Mouse (Mus musculus): Measurements from ENCODE around the gene Prkar1a. TPM values are rescaled to one million over a fixed set of nuclear protein-coding genes. Genes with fewer than 3 reads are reported as not detected.
A peak's percentile ranks its signal among the peaks of the same experiment; 100 is the strongest.
"Not testable (repeated sequence)": the region's sequence is repeated elsewhere in the genome, so short reads cannot be mapped to it uniquely, and the experiment has no call there.

Prkar1a gene
- polyA plus RNA-seq, 1 experiment from 2014 or later, result 367 TPM

DNA sequence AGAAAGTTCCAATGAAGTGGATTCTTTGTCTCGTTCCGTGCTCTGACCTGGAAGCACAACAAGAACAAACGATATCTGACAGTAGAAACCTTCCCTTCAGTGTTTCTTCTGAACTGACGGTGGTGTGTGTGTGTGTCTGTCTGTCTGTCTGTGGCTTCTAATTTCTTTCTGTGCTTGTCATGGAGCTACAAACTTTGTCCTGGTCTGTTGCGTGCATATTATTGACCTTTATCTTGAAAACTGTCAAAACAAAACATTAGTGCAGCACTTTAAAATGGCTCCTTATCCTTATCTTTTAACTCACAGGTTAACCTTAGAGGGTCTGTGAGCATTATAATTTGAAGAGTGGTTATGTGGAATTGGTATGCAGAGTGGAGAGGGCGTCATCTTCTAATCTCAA is 3.3 kb downstream of the Prkar1a start:
- no peaks in the 10 kb centered on the region for H3K27me3 ChIP-seq (ENCODE audit: control insufficient read depth, insufficient read depth, low read length)
- no peak for ATAC-seq (ENCODE audit: low FRiP score, low TSS enrichment)
- 57% methylated on average over 6 of the region's 6 CpGs for WGBS

DNA sequence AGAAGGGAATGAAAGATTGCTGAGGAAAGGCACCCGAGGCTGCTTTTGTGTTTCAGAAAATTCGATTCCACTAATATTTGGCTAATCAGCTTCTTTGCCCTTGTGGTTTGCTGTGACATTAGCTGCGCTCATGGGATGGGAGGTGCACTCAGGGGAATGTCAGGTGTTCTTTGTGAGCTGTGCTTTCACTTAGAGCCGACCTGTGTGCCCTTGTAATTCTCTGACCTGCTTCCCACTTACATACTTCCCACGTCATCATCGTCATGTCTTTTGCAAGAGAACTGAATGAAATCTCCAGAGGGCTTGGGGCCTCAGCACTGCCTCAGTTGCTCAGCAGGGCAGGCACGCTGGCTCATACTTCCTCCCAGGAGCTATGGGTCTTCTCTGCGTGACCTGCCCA is 4.0 kb downstream of the Prkar1a start:
- Histone ChIP-seq H3K36me3 (ENCODE audit: control insufficient read depth, insufficient read depth, low read length) (peaks cover 39% of the 10 kb centered on the region), H3K4me2 (replicated peaks; ENCODE audit: low read depth, low read length) (0 out of 2 replicates have a peak overlapping the region, but pooled peaks have one; percentile 84), H3K4me3 (ENCODE audit: low read length) (no peak overlapping the region), H3K9me3 (ENCODE audit: control insufficient read depth, low read length) (no peaks in the 10 kb centered on the region), H3K4me1 (ENCODE audit: control insufficient read depth, insufficient read depth, low read length) (peaks cover 22% of the 10 kb centered on the region), H3K27me3 (ENCODE audit: control insufficient read depth, insufficient read depth, low read length) (no peaks in the 10 kb centered on the region), H3K9ac (ENCODE audit: low read depth, low read length) (no peak overlapping the region), H3K27ac (ENCODE audit: low read depth, low read length) (no peak overlapping the region)
- 73% methylated on average over 8 of the region's 8 CpGs for whole genome bisulfite sequencing
- no peak for ATAC-seq (ENCODE audit: low FRiP score, low TSS enrichment)

More for the DNA sequence above, 3.3 kb downstream of the Prkar1a start:
- Histone ChIP-seq H3K27ac (ENCODE audit: low read depth, low read length) (no peak overlapping the region), H3K9ac (ENCODE audit: low read depth, low read length) (peak overlapping the region; percentile 97; the same call in 1 of the 2 replicates), H3K36me3 (ENCODE audit: control insufficient read depth, insufficient read depth, low read length) (peaks cover 39% of the 10 kb centered on the region), H3K4me2 (replicated peaks; ENCODE audit: low read depth, low read length) (peak overlapping the region; percentile 84), H3K4me3 (ENCODE audit: low read length) (peak overlapping the region; percentile 69), H3K9me3 (ENCODE audit: control insufficient read depth, low read length) (no peaks in the 10 kb centered on the region), H3K4me1 (ENCODE audit: control insufficient read depth, insufficient read depth, low read length) (peaks cover 22% of the 10 kb centered on the region)

DNA sequence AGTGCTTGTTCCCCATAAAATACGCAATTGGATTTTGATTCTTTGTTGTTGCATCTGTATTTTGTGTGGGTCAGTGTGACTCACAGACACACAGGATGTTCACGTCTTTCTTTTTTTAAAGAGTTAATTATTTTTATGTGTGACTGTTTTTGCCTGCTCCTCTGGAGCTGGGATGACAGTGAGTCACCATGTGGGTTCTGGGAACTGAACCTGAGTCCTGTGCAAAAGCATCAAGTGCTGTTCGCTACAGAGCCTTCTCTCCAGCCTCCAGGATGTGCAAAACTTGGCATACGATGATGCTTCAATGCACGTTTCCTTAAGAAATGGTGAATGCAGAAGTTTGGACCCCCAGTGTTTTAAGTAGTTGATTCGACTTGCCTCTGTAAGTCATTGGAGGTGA is 5.4 kb downstream of the Prkar1a start:
- Histone ChIP-seq H3K27me3 (ENCODE audit: control insufficient read depth, insufficient read depth, low read length) (no peaks in the 10 kb centered on the region), H3K4me3 (ENCODE audit: low read length) (no peak overlapping the region), H3K36me3 (ENCODE audit: control insufficient read depth, insufficient read depth, low read length) (peaks cover 46% of the 10 kb centered on the region), H3K27ac (ENCODE audit: low read depth, low read length) (no peak overlapping the region), H3K9ac (ENCODE audit: low read depth, low read length) (no peak overlapping the region), H3K4me1 (ENCODE audit: control insufficient read depth, insufficient read depth, low read length) (peaks cover 16% of the 10 kb centered on the region), H3K9me3 (ENCODE audit: control insufficient read depth, low read length) (no peaks in the 10 kb centered on the region), H3K4me2 (replicated peaks; ENCODE audit: low read depth, low read length) (no peak overlapping the region)
- 92% methylated on average over 6 of the region's 6 CpGs for WGBS
- ATAC-seq (ENCODE audit: low FRiP score, low TSS enrichment), result no peak

DNA sequence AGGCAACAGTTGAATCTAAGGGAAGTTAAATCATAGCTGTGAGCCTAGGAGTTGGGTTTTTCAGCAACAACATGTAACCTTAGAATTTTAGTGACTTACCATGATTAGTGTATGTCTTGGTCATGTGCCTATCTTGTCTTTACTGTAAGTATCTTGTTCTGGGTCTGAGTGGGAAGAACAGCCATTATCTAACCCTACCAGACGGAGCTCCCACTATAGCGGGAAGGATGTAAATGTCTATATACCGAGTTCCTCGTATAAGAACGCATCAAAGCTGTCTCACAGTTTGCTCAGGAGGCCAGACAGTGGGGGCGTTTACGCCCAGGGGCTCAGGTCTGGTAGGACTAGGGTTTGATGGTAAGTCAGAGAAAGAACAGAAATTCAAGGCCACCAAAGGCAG is 7.0 kb downstream of the Prkar1a start:
- H3K4me2 ChIP-seq (replicated peaks; ENCODE audit: low read depth, low read length), result no peak overlapping the region
- peaks cover 12% of the 10 kb centered on the region for H3K4me1 ChIP-seq (ENCODE audit: control insufficient read depth, insufficient read depth, low read length)
- H3K27me3 ChIP-seq (ENCODE audit: control insufficient read depth, insufficient read depth, low read length), result no peaks in the 10 kb centered on the region
- peaks cover 63% of the 10 kb centered on the region for H3K36me3 ChIP-seq (ENCODE audit: control insufficient read depth, insufficient read depth, low read length)
- H3K9ac ChIP-seq (ENCODE audit: low read depth, low read length), result no peak overlapping the region
- no peak for ATAC-seq (ENCODE audit: low FRiP score, low TSS enrichment)
- no peak overlapping the region for H3K4me3 ChIP-seq (ENCODE audit: low read length)
- WGBS, result 89% methylated on average over 7 of the region's 7 CpGs
- no peak overlapping the region for H3K27ac ChIP-seq (ENCODE audit: low read depth, low read length)
- H3K9me3 ChIP-seq (ENCODE audit: control insufficient read depth, low read length), result no peaks in the 10 kb centered on the region

DNA sequence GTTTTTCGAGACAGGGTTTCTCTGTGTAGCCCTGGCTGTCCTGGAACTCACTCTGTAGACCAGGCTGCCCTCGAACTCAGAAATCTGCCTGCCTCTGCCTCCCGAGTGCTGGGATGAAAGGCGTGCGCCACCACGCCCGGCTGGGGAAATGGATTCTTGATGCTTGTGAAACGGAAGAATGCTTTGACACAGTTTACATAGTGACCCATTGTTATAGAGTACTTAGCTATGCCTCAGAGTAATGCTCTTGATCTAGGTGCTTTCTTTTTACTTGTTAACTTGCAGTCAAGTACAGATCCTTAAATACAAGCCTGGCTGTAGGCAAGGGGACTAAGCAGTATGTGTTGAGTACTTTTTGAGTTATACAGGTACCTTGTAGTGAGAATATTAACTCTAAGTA is 11.3 kb downstream of the Prkar1a start:
- H3K4me2 ChIP-seq (replicated peaks; ENCODE audit: low read depth, low read length); H3K27me3 ChIP-seq (ENCODE audit: control insufficient read depth, insufficient read depth, low read length); H3K9ac ChIP-seq (ENCODE audit: low read depth, low read length); ATAC-seq (ENCODE audit: low FRiP score, low TSS enrichment); H3K4me3 ChIP-seq (ENCODE audit: low read length); H3K9me3 ChIP-seq (ENCODE audit: control insufficient read depth, low read length); H3K4me1 ChIP-seq (ENCODE audit: control insufficient read depth, insufficient read depth, low read length); H3K27ac ChIP-seq (ENCODE audit: low read depth, low read length): not testable (repeated sequence)
- H3K36me3 ChIP-seq (ENCODE audit: control insufficient read depth, insufficient read depth, low read length), result peaks cover 79% of the 10 kb centered on the region
- WGBS, result 90% methylated on average over 8 of the region's 8 CpGs

DNA sequence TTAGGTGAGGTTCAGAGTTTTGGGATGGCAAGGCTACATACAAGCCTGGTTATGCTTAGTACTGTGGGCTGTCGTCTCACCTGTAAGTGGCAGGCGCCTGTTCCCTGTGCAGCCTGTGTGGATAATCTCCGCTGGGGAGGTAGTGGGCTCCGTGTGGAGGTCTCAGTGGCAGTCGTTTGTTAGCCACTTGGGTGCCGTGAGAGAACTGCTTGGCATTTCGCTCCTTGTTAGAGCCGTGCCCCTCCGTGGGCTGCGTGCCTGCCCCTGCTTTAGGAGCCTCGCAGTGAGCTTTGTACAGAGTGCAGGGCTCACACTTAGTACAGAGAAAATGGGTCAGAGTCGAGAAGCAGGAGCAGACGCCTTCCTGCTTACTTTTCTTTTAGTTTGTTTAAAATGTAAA is 15.1 kb downstream of the Prkar1a start:
- WGBS, result 91% methylated on average over 13 of the region's 13 CpGs
- H3K9ac ChIP-seq (ENCODE audit: low read depth, low read length), result no peak overlapping the region

DNA sequence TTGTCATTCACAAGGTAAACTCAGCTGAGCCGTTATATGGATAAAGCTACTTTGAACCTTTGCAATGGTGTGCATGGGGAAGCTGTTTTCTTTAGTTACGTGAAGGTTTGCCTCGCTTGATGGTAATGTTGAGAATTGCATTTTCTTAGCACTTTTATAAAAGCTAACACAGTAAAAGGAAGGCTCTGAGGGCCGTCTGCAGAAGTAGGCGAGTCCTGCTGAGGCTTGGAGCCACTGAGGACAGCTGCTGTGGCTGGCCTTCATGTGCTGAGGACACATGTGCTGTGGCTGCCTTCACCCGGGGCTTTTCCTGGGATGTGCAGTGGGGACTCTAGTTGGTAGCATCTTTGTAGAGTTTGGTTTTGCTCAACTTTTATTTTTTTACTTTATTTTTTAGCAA is 16.2 kb downstream of the Prkar1a start:
- H3K9me3 ChIP-seq (ENCODE audit: control insufficient read depth, low read length), result no peaks in the 10 kb centered on the region
- peaks cover 90% of the 10 kb centered on the region for H3K36me3 ChIP-seq (ENCODE audit: control insufficient read depth, insufficient read depth, low read length)
- no peak overlapping the region for H3K27ac ChIP-seq (ENCODE audit: low read depth, low read length)
- no peak overlapping the region for H3K4me3 ChIP-seq (ENCODE audit: low read length)
- H3K27me3 ChIP-seq (ENCODE audit: control insufficient read depth, insufficient read depth, low read length), result no peaks in the 10 kb centered on the region
- ATAC-seq (ENCODE audit: low FRiP score, low TSS enrichment), result no peak
- no peak overlapping the region for H3K9ac ChIP-seq (ENCODE audit: low read depth, low read length)
- H3K4me2 ChIP-seq (replicated peaks; ENCODE audit: low read depth, low read length), result no peak overlapping the region
- WGBS, result 84% methylated on average over 6 of the region's 6 CpGs
- H3K4me1 ChIP-seq (ENCODE audit: control insufficient read depth, insufficient read depth, low read length), result no peaks in the 10 kb centered on the region

More for the DNA sequence above, 15.1 kb downstream of the Prkar1a start:
- H3K27me3 ChIP-seq (ENCODE audit: control insufficient read depth, insufficient read depth, low read length), result no peaks in the 10 kb centered on the region
- no peak overlapping the region for H3K27ac ChIP-seq (ENCODE audit: low read depth, low read length)
- peaks cover 93% of the 10 kb centered on the region for H3K36me3 ChIP-seq (ENCODE audit: control insufficient read depth, insufficient read depth, low read length)
- no peaks in the 10 kb centered on the region for H3K4me1 ChIP-seq (ENCODE audit: control insufficient read depth, insufficient read depth, low read length)
- H3K9me3 ChIP-seq (ENCODE audit: control insufficient read depth, low read length), result no peaks in the 10 kb centered on the region
- no peak overlapping the region for H3K4me2 ChIP-seq (replicated peaks; ENCODE audit: low read depth, low read length)
- no peak for ATAC-seq (ENCODE audit: low FRiP score, low TSS enrichment)
- H3K4me3 ChIP-seq (ENCODE audit: low read length), result no peak overlapping the region

DNA sequence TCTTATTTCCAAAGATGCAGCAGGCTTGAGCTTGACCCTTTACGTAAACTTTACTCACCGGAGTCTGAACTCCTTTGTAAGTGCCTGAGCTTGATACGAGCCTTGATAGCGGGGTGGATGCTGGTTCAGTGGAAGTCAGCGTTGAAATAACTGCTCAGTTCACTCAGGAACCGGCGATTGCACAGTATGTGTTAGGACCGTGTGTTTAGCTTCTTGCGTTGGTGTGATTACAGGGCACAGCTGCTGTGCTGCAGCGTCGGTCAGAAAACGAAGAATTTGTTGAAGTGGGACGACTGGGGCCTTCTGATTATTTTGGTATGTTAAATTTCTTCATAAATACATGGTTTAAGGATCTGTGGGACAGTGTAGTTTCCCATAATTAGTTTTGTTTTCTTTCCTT is 17.2 kb downstream of the Prkar1a start:
- no peak overlapping the region for H3K27ac ChIP-seq (ENCODE audit: low read depth, low read length)
- no peak overlapping the region for H3K4me3 ChIP-seq (ENCODE audit: low read length)
- H3K9me3 ChIP-seq (ENCODE audit: control insufficient read depth, low read length), result no peaks in the 10 kb centered on the region
- no peaks in the 10 kb centered on the region for H3K27me3 ChIP-seq (ENCODE audit: control insufficient read depth, insufficient read depth, low read length)
- H3K36me3 ChIP-seq (ENCODE audit: control insufficient read depth, insufficient read depth, low read length), result peaks cover 83% of the 10 kb centered on the region
- no peak overlapping the region for H3K4me2 ChIP-seq (replicated peaks; ENCODE audit: low read depth, low read length)
- no peak overlapping the region for H3K9ac ChIP-seq (ENCODE audit: low read depth, low read length)
- no peak for ATAC-seq (ENCODE audit: low FRiP score, low TSS enrichment)
- H3K4me1 ChIP-seq (ENCODE audit: control insufficient read depth, insufficient read depth, low read length), result no peaks in the 10 kb centered on the region
- WGBS, result 93% methylated on average over 13 of the region's 13 CpGs

DNA sequence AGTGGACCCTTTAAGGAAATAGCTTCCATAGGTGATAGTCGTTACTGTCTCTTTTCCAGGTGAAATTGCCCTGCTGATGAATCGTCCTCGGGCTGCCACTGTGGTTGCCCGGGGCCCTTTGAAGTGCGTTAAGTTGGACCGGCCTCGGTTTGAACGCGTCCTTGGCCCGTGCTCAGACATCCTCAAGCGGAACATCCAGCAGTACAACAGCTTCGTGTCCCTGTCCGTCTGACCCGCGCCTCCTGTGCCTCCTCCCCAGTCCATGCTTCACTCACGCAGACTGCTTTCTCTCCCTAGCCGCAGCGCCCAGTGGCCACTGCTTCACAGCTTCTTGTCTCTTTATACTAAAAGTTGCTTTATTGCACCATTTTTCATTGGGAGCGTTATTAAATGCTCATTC is 18.2 kb downstream of the Prkar1a start:
- H3K27ac ChIP-seq (ENCODE audit: low read depth, low read length), result no peak overlapping the region
- no peak for ATAC-seq (ENCODE audit: low FRiP score, low TSS enrichment)
- peaks cover 78% of the 10 kb centered on the region for H3K36me3 ChIP-seq (ENCODE audit: control insufficient read depth, insufficient read depth, low read length)
- no peak overlapping the region for H3K4me3 ChIP-seq (ENCODE audit: low read length)
- no peaks in the 10 kb centered on the region for H3K27me3 ChIP-seq (ENCODE audit: control insufficient read depth, insufficient read depth, low read length)
- no peaks in the 10 kb centered on the region for H3K9me3 ChIP-seq (ENCODE audit: control insufficient read depth, low read length)
- no peaks in the 10 kb centered on the region for H3K4me1 ChIP-seq (ENCODE audit: control insufficient read depth, insufficient read depth, low read length)
- WGBS, result 90% methylated on average over 19 of the region's 19 CpGs
- no peak overlapping the region for H3K9ac ChIP-seq (ENCODE audit: low read depth, low read length)
- H3K4me2 ChIP-seq (replicated peaks; ENCODE audit: low read depth, low read length), result no peak overlapping the region
